Mouse (Mus musculus) CD4-positive, CD25-positive, alpha-beta regulatory T cell, adult 2 months (primary cell): ENCODE data around the gene Rit1.
"Not testable (repeated sequence)": the region's sequence is repeated elsewhere in the genome, so short reads cannot be mapped to it uniquely, and the experiment has no call there.

Experiments
- DNase-seq: peaks from one replicate; pipeline ENCODE4 v3.0.0-alpha.2; 2012; ENCODE audit warnings: low read depth, low spot score

The Rit1 gene

GRCm38 (mm10) chr3:88716399-88717197 lies at the start of gene Rit1:
Gene Rit1 (plus strand): TSS chr3:88716838.
- peak; percentile 93 for DNase-seq

- DNase-seq, result peak; percentile 87
These were observed 39.2 kb upstream of the Rit1 start for GRCm38 (mm10) chr3:88677399-88677798.

- DNase-seq, result no peak
These were observed 32.8 kb upstream of the Rit1 start for GRCm38 (mm10) chr3:88683814-88684213.

GRCm38 (mm10) chr3:88684236-88684979 lies 32.2 kb upstream of the Rit1 start:
- no peak for DNase-seq

- DNase-seq, result peak; percentile 97
These were observed 31.4 kb upstream of the Rit1 start, which contains the start of gene Khdc4 for GRCm38 (mm10) chr3:88684980-88685941. Gene Khdc4 (plus strand): TSS chr3:88685803.

- DNase-seq, result peak; percentile 64
These were observed 30.6 kb upstream of the Rit1 start for GRCm38 (mm10) chr3:88685958-88686451.

GRCm38 (mm10) chr3:88686734-88687611 lies 29.7 kb upstream of the Rit1 start:
- peak; percentile 30 for DNase-seq

- no peak for DNase-seq
These were observed 27.6 kb upstream of the Rit1 start for GRCm38 (mm10) chr3:88689079-88689478.

- no peak for DNase-seq
These were observed 21.1 kb upstream of the Rit1 start for GRCm38 (mm10) chr3:88695545-88695944.

GRCm38 (mm10) chr3:88698051-88698450 lies 18.6 kb upstream of the Rit1 start:
- DNase-seq, result no peak

GRCm38 (mm10) chr3:88698834-88699233 lies 17.8 kb upstream of the Rit1 start:
- no peak for DNase-seq

GRCm38 (mm10) chr3:88700247-88700646 lies 16.4 kb upstream of the Rit1 start:
- no peak for DNase-seq

GRCm38 (mm10) chr3:88701222-88701621 lies 15.4 kb upstream of the Rit1 start:
- DNase-seq, result no peak

- no peak for DNase-seq
These were observed 2.9 kb upstream of the Rit1 start for GRCm38 (mm10) chr3:88713709-88714108.

GRCm38 (mm10) chr3:88714725-88715124 lies 1.9 kb upstream of the Rit1 start:
- DNase-seq, result no peak

GRCm38 (mm10) chr3:88715716-88716115 lies 922 bp upstream of the Rit1 start:
- not testable (repeated sequence) for DNase-seq

- DNase-seq, result no peak
These were observed 660 bp downstream of the Rit1 start for GRCm38 (mm10) chr3:88717198-88717798.

- no peak for DNase-seq
These were observed 1.2 kb downstream of the Rit1 start for GRCm38 (mm10) chr3:88717831-88718230.

GRCm38 (mm10) chr3:88719098-88719497 lies 2.5 kb downstream of the Rit1 start:
- DNase-seq, result no peak

- no peak for DNase-seq
These were observed 19.9 kb downstream of the Rit1 start for GRCm38 (mm10) chr3:88736556-88736955.
